Mouse (Mus musculus): ENCODE results near the gene Cyb561a3. TPM values are rescaled to one million over a fixed set of nuclear protein-coding genes. Genes with fewer than 3 reads are reported as not detected.

Gene Cyb561a3
- polyA plus RNA-seq, 1 experiment from 2014 or later, result 33.2 TPM

- no peak for DNase-seq (ENCODE audit: low spot score)
Measured at GRCm38 (mm10) chr19:10590301-10590700, 13.3 kb downstream of the Cyb561a3 start.

- no peak for DNase-seq (ENCODE audit: low spot score)
Measured at GRCm38 (mm10) chr19:10591659-10592377, 14.8 kb downstream of the Cyb561a3 start.

- DNase-seq (ENCODE audit: low spot score), result peak; percentile 48
Measured at GRCm38 (mm10) chr19:10598188-10598587, 21.2 kb downstream of the Cyb561a3 start.

GRCm38 (mm10) chr19:10599648-10600047 is 22.7 kb downstream of the Cyb561a3 start:
- no peak for DNase-seq (ENCODE audit: low spot score)

GRCm38 (mm10) chr19:10602247-10602769 is 25.3 kb downstream of the Cyb561a3 start:
- DNase-seq (ENCODE audit: low spot score), result no peak

- peak; percentile 94 for DNase-seq (ENCODE audit: low spot score)
Measured at GRCm38 (mm10) chr19:10602787-10603186, 25.8 kb downstream of the Cyb561a3 start.

- no peak for DNase-seq (ENCODE audit: low spot score)
Measured at GRCm38 (mm10) chr19:10603660-10604523, 26.9 kb downstream of the Cyb561a3 start.

GRCm38 (mm10) chr19:10604534-10604933 is 27.6 kb downstream of the Cyb561a3 start:
- no peak for DNase-seq (ENCODE audit: low spot score)

- DNase-seq (ENCODE audit: low spot score), result peak; percentile 99
Measured at GRCm38 (mm10) chr19:10605293-10605900, 28.4 kb downstream of the Cyb561a3 start, which contains the start of the genes Ddb1 and Tkfc. Gene Ddb1, plus strand, starts transcription at chr19:10605327. Gene Tkfc, minus strand, starts transcription at chr19:10605654.

GRCm38 (mm10) chr19:10605901-10606622 is 29.1 kb downstream of the Cyb561a3 start:
- no peak for DNase-seq (ENCODE audit: low spot score)

GRCm38 (mm10) chr19:10608573-10609240 is 31.7 kb downstream of the Cyb561a3 start:
- no peak for DNase-seq (ENCODE audit: low spot score)

- DNase-seq (ENCODE audit: low spot score), result peak; percentile 58
Measured at GRCm38 (mm10) chr19:10634106-10634871, 57.3 kb downstream of the Cyb561a3 start, which contains the start of gene Vwce. Gene Vwce, plus strand, starts transcription at chr19:10634213.

- DNase-seq (ENCODE audit: low spot score), result peak; percentile 40
Measured at GRCm38 (mm10) chr19:10634872-10635318, 57.9 kb downstream of the Cyb561a3 start.

GRCm38 (mm10) chr19:10637840-10638239 is 60.9 kb downstream of the Cyb561a3 start:
- DNase-seq (ENCODE audit: low spot score), result no peak

GRCm38 (mm10) chr19:10640080-10640479 is 63.1 kb downstream of the Cyb561a3 start:
- DNase-seq (ENCODE audit: low spot score), result peak; percentile 33

- peak; percentile 50 for DNase-seq (ENCODE audit: low spot score)
Measured at GRCm38 (mm10) chr19:10640589-10641378, 63.8 kb downstream of the Cyb561a3 start.
